9 mouse cellular contexts compared by ENCODE assay signal in genomic region chr10:67116251-67116650, GRCm38 (mm10). TPM values are rescaled to one million over a fixed set of nuclear protein-coding genes. Genes with fewer than 3 reads are reported as not detected.
DNase-seq lines count a peak whose midpoint lies in the region; ATAC-seq lines count a peak whose summit lies in the region.
"Had no signal": no experiment of that assay in that cellular context is flagged by ENCODE, and none has a peak within 500 bp of the region (broad histone marks: within the 10 kb centered on the region; RNA-seq: fewer than 3 reads in every experiment).

No protein-coding gene starts in this region.

- peak; percentile 76 to 90 for DNase-seq in adrenal gland, adult (ENCODE audit: inconsistent age in 2 of 2, low spot score in 1 of 2)
- DNase-seq in adrenal gland, postnatal 4 days (ENCODE audit: low spot score in 2 of 2): no peak
- peak; percentile 78 for DNase-seq in left cerebral cortex, postnatal 4 days
- DNase-seq in left cerebral cortex, postnatal 10 days (ENCODE audit: extremely low spot score in 1 of 2, low spot score in 2 of 2): no peak
- peak; percentile 10 for DNase-seq in neural tube, embryonic 10.5 days (ENCODE audit: extremely low spot score, low spot score)
- no peak for DNase-seq in thymus, postnatal 0 days (ENCODE audit: low spot score)
- no peak for DNase-seq in thymus, postnatal 10 days (ENCODE audit: low spot score in 2 of 2)

- H3K4me2 ChIP-seq in embryonic facial prominence, embryonic 15.5 days (replicated peaks): no peak overlapping the region

- H3K27ac ChIP-seq in embryonic facial prominence, embryonic 15.5 days (replicated peaks): peak overlapping the region; percentile 71; the same call in 1 of the 2 replicates

- H3K4me3 ChIP-seq in embryonic facial prominence, embryonic 15.5 days (replicated peaks): no peak overlapping the region
- H3K4me3 ChIP-seq: myocyte had no signal

- H3K4me1 ChIP-seq in embryonic facial prominence, embryonic 15.5 days: peaks cover 43% of the 10 kb centered on the region

- no peaks in the 10 kb centered on the region for H3K9me3 ChIP-seq in embryonic facial prominence, embryonic 15.5 days (replicated peaks)

- intact Hi-C loops in left cerebral cortex, postnatal 4 days (cut with DNase I): no loop called here
- intact Hi-C loops in left cerebral cortex, postnatal 10 days (cut with DNase I): no loop called here

- H3K27me3 ChIP-seq in embryonic facial prominence, embryonic 15.5 days: no peaks in the 10 kb centered on the region

- WGBS in embryonic facial prominence, embryonic 15.5 days: 39% methylated on average over 8 of the region's 8 CpGs

- H3K9ac ChIP-seq in embryonic facial prominence, embryonic 15.5 days: no peak overlapping the region

- no peaks in the 10 kb centered on the region for H3K36me3 ChIP-seq in embryonic facial prominence, embryonic 15.5 days

- no peak for ATAC-seq in embryonic facial prominence, embryonic 15.5 days (ENCODE audit: insufficient number of reproducible peaks, low FRiP score, low TSS enrichment, low read depth)

RNA-seq across cellular contexts. Expression of gene Reep3, which starts 19.5 kb away (rescaled TPM):
- 10 to 100 TPM; 46.2 to 47.0 TPM for total RNA-seq in adrenal gland, postnatal 4 days (2021)
- 10 to 100 TPM; 24.4 to 27.9 TPM for total RNA-seq in left cerebral cortex, postnatal 4 days (2021)
- 10 to 100 TPM; 24.9 to 25.1 TPM for total RNA-seq in left cerebral cortex, postnatal 10 days (2021)
- 47.7 and 55.5 TPM in 2 replicates for polyA plus RNA-seq in embryonic facial prominence, embryonic 15.5 days (2015; fragmentation: Nextera tagmentation; extraction: Ambion mirVana)
- polyA plus RNA-seq in thymus, postnatal 0 days (2015; fragmentation: Nextera tagmentation; extraction: Ambion mirVana): 18.1 and 18.2 TPM in 2 replicates

RNA-seq across cellular contexts. Expression of gene Jmjd1c, which starts 20.3 kb away (rescaled TPM):
- total RNA-seq in adrenal gland, postnatal 4 days (2021): 10 to 100 TPM; 78.5 to 82.9 TPM
- 100 to 1,000 TPM; 135 to 143 TPM for total RNA-seq in left cerebral cortex, postnatal 4 days (2021)
- 10 to 100 TPM; 93.9 to 94.3 TPM for total RNA-seq in left cerebral cortex, postnatal 10 days (2021)
- polyA plus RNA-seq in embryonic facial prominence, embryonic 15.5 days (2015; fragmentation: Nextera tagmentation; extraction: Ambion mirVana): 56.1 and 56.6 TPM in 2 replicates
- polyA plus RNA-seq in thymus, postnatal 0 days (2015; fragmentation: Nextera tagmentation; extraction: Ambion mirVana): 53.5 and 61.4 TPM in 2 replicates

Comparison
In these comparisons a context has a peak if more than half of its experiments do, and no peak if none do; other contexts are left out.
1. DNase-seq: peak in adrenal gland, adult (2 of 2), left cerebral cortex, postnatal 4 days (single experiment) and neural tube, embryonic 10.5 days (single experiment); none in adrenal gland, postnatal 4 days (0 of 2), left cerebral cortex, postnatal 10 days (0 of 2), thymus, postnatal 0 days (single experiment) and thymus, postnatal 10 days (0 of 2).